Mouse (Mus musculus) megakaryocyte, embryonic 14.5 days (primary cell): ENCODE data around the gene 2010111I01Rik.

Source experiments
- FLI1 ChIP-seq: IDR thresholded peaks from 2 replicates; pipeline ENCODE4 v1.6.1; 2012; ENCODE audit warnings: low read length, inconsistent platforms, mixed read lengths
- GATA1 ChIP-seq: IDR thresholded peaks from 3 replicates; pipeline ENCODE4 v1.6.1; 2012; ENCODE audit warnings: mixed read lengths, low read length, inconsistent platforms, borderline replicate concordance

- no peak for TF ChIP-seq GATA1
- no peak for TF ChIP-seq FLI1
These were observed 73.2 kb downstream of the 2010111I01Rik start for GRCm38 (mm10) chr13:63037906-63038305.
